Mouse (Mus musculus) frontal cortex, postnatal 10 days (tissue): ENCODE results near the gene Shisa6.

Source experiments
- DNase-seq, 2 experiments: peaks; one replicate each; pipeline ENCODE4 v3.0.0; 2022; ENCODE audit warnings: low spot score in 2 of 2, mixed read lengths in 1 of 2

The Shisa6 gene

GRCm38 (mm10) chr11:66236557-66236956 lies 289.2 kb downstream of the Shisa6 start:
- no peak for DNase-seq

GRCm38 (mm10) chr11:66232891-66233290 lies 292.9 kb downstream of the Shisa6 start:
- no peak for DNase-seq

DNA sequence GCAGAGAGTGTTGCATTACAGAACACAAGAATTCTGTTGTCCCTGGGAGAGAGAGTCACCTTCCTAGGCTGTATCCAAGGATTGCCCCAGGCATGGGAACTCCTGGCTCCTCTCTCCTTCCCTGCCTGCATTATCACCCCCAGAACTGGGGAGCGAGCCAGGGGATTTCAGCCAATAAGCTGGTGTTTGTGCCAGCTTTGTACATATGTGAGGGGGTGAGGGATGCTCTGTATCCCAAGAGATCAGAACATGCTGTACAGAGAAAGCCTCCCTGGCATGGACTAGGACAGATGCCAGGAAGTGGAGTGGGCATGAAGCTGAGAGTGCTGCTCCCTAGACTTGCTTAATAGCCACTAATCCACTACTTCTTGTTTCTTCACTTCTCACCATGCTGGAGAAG lies 303.6 kb downstream of the Shisa6 start:
- DNase-seq = peak; percentile 24 to 33

- peak in 1 of 2 experiments; percentile 29 for DNase-seq
Measured at GRCm38 (mm10) chr11:66218469-66218868, 307.3 kb downstream of the Shisa6 start.

GRCm38 (mm10) chr11:66188627-66189287 lies 337.0 kb downstream of the Shisa6 start:
- peak; percentile 12 to 18 for DNase-seq

DNA sequence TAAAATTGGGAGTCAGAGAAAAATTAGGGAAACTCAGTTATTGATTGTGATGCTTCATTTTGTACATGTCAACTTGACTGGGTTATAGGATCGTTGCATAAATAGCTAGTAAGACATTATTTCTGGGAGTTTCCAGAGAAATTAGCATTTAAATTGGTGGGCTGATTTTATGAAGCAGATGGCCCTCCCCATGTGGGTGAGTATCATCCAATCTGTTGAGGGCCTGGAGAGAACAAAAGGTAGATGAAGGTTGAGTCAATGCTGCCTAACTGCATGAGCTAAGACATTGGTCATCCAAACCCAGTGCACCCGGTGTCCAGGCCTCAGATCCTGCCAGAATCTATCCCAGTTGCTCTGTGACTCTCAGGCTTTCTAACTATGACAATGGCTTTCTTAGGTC lies 337.6 kb downstream of the Shisa6 start:
- DNase-seq = no peak

DNA sequence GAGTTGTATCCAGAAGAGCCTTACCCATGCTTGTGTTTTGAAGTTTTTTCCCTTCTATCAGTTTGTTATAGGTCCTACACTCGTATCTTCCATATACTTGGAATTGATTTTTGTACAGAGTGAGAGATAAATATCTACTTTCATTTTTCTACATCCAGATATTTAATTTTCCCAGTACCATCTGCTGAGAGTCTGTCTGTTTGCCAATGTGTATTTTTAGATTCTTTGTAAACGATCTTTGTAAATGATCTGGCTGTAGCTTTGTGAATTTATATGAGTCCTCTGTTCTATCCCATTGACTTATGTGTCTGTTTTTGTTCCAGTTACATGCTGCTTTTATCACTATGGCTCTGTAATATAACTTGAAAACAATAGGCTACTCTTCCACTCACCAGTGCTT lies 348.0 kb downstream of the Shisa6 start:
- DNase-seq = no peak

GRCm38 (mm10) chr11:66167801-66168651 lies 357.7 kb downstream of the Shisa6 start, which contains the start of gene Dnah9:
Gene Dnah9, minus strand, starts transcription at chr11:66168551.
- peak; percentile 86 to 88 for DNase-seq

DNA sequence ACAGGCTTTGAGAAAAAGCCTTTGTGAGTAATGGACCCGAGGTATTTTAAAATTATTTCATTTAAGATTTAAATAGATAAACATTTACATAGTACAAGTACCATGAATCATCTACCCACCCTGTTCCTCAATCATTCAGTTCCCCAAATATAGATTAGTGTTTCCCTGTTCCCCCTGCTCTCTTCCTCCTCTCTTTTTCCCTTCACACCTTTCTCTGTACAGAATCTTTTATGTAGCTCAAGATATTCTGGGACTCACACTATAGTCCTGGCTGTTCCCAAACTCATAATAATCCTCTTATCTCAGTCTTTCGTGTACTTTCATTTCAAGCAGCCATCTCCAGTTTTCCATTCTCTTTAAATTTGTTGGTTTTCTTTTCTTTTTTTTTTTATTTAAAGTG lies 361.7 kb downstream of the Shisa6 start:
- DNase-seq = no peak
